Comparison of ENCODE assay signal across 19 mouse cellular contexts in the genomic region with DNA sequence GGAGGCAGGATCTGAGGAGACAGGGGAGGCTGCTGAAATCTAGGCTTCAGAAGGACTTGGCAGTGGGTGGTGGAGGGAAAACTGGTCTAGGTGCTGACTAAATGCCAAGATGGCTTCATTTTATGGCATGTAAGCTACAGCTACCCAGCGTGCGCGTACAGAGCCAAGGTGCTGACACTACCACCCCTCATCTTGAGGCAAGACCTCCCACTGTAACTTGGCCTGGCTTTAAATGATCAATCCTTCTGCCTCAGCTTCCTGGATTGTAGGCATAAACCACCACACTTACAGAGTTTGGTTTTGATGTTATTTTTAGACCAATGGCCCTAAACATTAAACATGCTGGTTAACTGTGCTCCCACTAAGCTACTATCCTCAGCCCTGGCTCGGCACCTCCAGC. TPM values are rescaled to one million over a fixed set of nuclear protein-coding genes. Genes with fewer than 3 reads are reported as not detected.
DNase-seq lines count a peak whose midpoint lies in the region; ATAC-seq and TF ChIP-seq lines count a peak whose summit lies in the region.
"Had no signal": no experiment of that assay in that cellular context is flagged by ENCODE, and none has a peak within 500 bp of the region (broad histone marks: within the 10 kb centered on the region; RNA-seq: fewer than 3 reads in every experiment).

No protein-coding gene starts in this region.

- WGBS in heart, embryonic 12.5 days, result 79% methylated on average over 4 of the region's 4 CpGs
- WGBS in heart, embryonic 11.5 days (ENCODE audit: insufficient replicate concordance), result 68% methylated on average over 4 of the region's 4 CpGs
- WGBS in lung, embryonic 14.5 days, result 72% methylated on average over 4 of the region's 4 CpGs

- H3K9ac ChIP-seq in heart, embryonic 12.5 days, result peak overlapping the region; percentile 31; the same call in 1 of the 2 replicates
- no peak overlapping the region for H3K9ac ChIP-seq in heart, embryonic 11.5 days (ENCODE audit: low read depth, low read length)
- peak overlapping the region; percentile 26; the same call in 1 of the 2 replicates for H3K9ac ChIP-seq in lung, embryonic 14.5 days
- H3K9ac ChIP-seq in CH12.LX (ENCODE audit: insufficient read depth, low read depth), result no peak overlapping the region; the same call in 1 of the 2 replicates
- H3K9ac ChIP-seq: hindbrain, embryonic 13.5 days; liver, embryonic 12.5 days had no signal

- no peak overlapping the region for H3K4me2 ChIP-seq in heart, embryonic 12.5 days
- no peak overlapping the region for H3K4me2 ChIP-seq in heart, embryonic 11.5 days
- H3K4me2 ChIP-seq in lung, embryonic 14.5 days, result no peak overlapping the region
- no peak overlapping the region for H3K4me2 ChIP-seq in CH12.LX (ENCODE audit: insufficient read depth, low read depth, poor library complexity, severe bottlenecking)
- H3K4me2 ChIP-seq: hindbrain, embryonic 13.5 days; liver, embryonic 12.5 days had no signal

- ATAC-seq in heart, embryonic 12.5 days (ENCODE audit: insufficient number of reproducible peaks, low FRiP score), result no peak
- ATAC-seq in heart, embryonic 11.5 days (replicated peaks; ENCODE audit: insufficient number of reproducible peaks, low FRiP score, low TSS enrichment), result no peak
- no peak for ATAC-seq in lung, embryonic 14.5 days (ENCODE audit: insufficient read depth)
- ATAC-seq: CD4-positive, CD25-positive, alpha-beta regulatory T cell, adult 4 months; liver, embryonic 12.5 days had no signal

- H3K4me1 ChIP-seq in heart, embryonic 12.5 days (replicated peaks), result no peaks in the 10 kb centered on the region
- H3K4me1 ChIP-seq in heart, embryonic 11.5 days (ENCODE audit: control insufficient read depth, insufficient read depth, low read length), result peaks cover 5% of the 10 kb centered on the region; the same call in 1 of the 2 replicates
- H3K4me1 ChIP-seq in lung, embryonic 14.5 days (ENCODE audit: insufficient read depth), result no peaks in the 10 kb centered on the region
- H3K4me1 ChIP-seq in CH12.LX (ENCODE audit: control insufficient read depth in 1 of 2, insufficient read depth in 2 of 2), result peaks cover 49 to 83% of the 10 kb centered on the region in 2 experiments
- H3K4me1 ChIP-seq: hindbrain, embryonic 13.5 days had no signal

- H3K4me3 ChIP-seq in heart, embryonic 12.5 days, result no peak overlapping the region
- H3K4me3 ChIP-seq in heart, embryonic 11.5 days (ENCODE audit: low read depth, low read length), result no peak overlapping the region
- H3K4me3 ChIP-seq in lung, embryonic 14.5 days (ENCODE audit: low read depth, low read length), result no peak overlapping the region
- peak overlapping the region in 2 of 3 experiments; percentile 9 for H3K4me3 ChIP-seq in CH12.LX (replicated peaks in 1 of 3; ENCODE audit: low read depth in 2 of 3, low read length in 2 of 3, poor library complexity in 1 of 3)
- H3K4me3 ChIP-seq: hindbrain, embryonic 13.5 days; left cerebral cortex, adult 2 months; liver, embryonic 12.5 days had no signal

- DNase-seq in lung, embryonic 14.5 days, result no peak
- DNase-seq in lung, postnatal 10 days, result no peak
- no peak for DNase-seq in CH12.LX (ENCODE audit: extremely low read depth)
- DNase-seq in induced T-regulatory cell, adult 2 months (ENCODE audit: low read depth), result peak; percentile 56
- no peak for DNase-seq in testis, postnatal 14 days (ENCODE audit: low spot score)
- DNase-seq in adrenal gland, adult (ENCODE audit: inconsistent age in 2 of 2, low spot score in 1 of 2), result no peak
- DNase-seq: adrenal gland, adult 8-10 months; cerebellum, adult 11-12 months; cerebellum, postnatal 25 days; kidney, adult 11 months; kidney, postnatal 36 days; layer of hippocampus, adult 9-11 months; left cerebral cortex, postnatal 4 days had no signal

- peaks cover 7% of the 10 kb centered on the region for H3K79me2 ChIP-seq in CH12.LX (replicated peaks; ENCODE audit: control insufficient read depth, extremely low read depth, insufficient read depth, poor library complexity, severe bottlenecking)

- no peak overlapping the region for H3K27ac ChIP-seq in heart, embryonic 12.5 days (ENCODE audit: poor library complexity, severe bottlenecking)
- H3K27ac ChIP-seq in heart, embryonic 11.5 days (ENCODE audit: low read depth, low read length), result no peak overlapping the region
- peak overlapping the region; percentile 46; the same call in 1 of the 2 replicates for H3K27ac ChIP-seq in lung, embryonic 14.5 days (ENCODE audit: low read depth)
- peak overlapping the region; percentile 98 for H3K27ac ChIP-seq in CH12.LX (ENCODE audit: insufficient read depth, low read depth)
- H3K27ac ChIP-seq: hindbrain, embryonic 13.5 days; left cerebral cortex, adult 2 months; liver, embryonic 12.5 days had no signal

- H3K9me3 ChIP-seq in heart, embryonic 12.5 days (replicated peaks), result no peaks in the 10 kb centered on the region; the same call in 1 of the 2 replicates
- H3K9me3 ChIP-seq in heart, embryonic 11.5 days (replicated peaks; ENCODE audit: control insufficient read depth, low read length), result no peaks in the 10 kb centered on the region
- H3K9me3 ChIP-seq in lung, embryonic 14.5 days (ENCODE audit: low read depth, low read length), result no peaks in the 10 kb centered on the region
- H3K9me3 ChIP-seq in CH12.LX (replicated peaks; ENCODE audit: low read length), result no peaks in the 10 kb centered on the region
- H3K9me3 ChIP-seq: hindbrain, embryonic 13.5 days; liver, embryonic 12.5 days had no signal

- no peak for TF ChIP-seq CTCF in lung, embryonic 14.5 days (IDR thresholded peaks at IDR 0.05; ENCODE audit: low read depth)
- no peak for TF ChIP-seq CTCF in CH12.LX (conservative IDR thresholded peaks at IDR 0.05 in 1 of 2, IDR thresholded peaks at IDR 0.05 in 1 of 2; ENCODE audit: low read depth in 2 of 2, low read length in 2 of 2)

- no peak for TF ChIP-seq POLR2A in CH12.LX (IDR thresholded peaks at IDR 0.05; ENCODE audit: low read depth, low read length)

- in situ Hi-C loops in CH12.LX (cut with MboI; ENCODE audit: low pct_ligation_motif_present, low pct_unique_long_range_greater_than_20kb, low sequenced_read_pairs), result loop anchor here (25.0 kb wide), 1 partner anchor 773 kb away; a partner anchor contains a TSS

- H3K36me3 ChIP-seq in heart, embryonic 12.5 days, result peaks cover 5% of the 10 kb centered on the region
- peaks cover 2% of the 10 kb centered on the region; the same call in 1 of the 2 replicates for H3K36me3 ChIP-seq in heart, embryonic 11.5 days (ENCODE audit: control insufficient read depth, insufficient read depth, low read length)
- H3K36me3 ChIP-seq in lung, embryonic 14.5 days (ENCODE audit: insufficient read depth), result peaks cover 9% of the 10 kb centered on the region
- H3K36me3 ChIP-seq in CH12.LX (replicated peaks in 1 of 2; ENCODE audit: control insufficient read depth in 1 of 2, insufficient read depth in 1 of 2, low read length in 1 of 2), result peaks cover 6 to 8% of the 10 kb centered on the region in 2 experiments

- TF ChIP-seq EP300 in CH12.LX (IDR thresholded peaks at IDR 0.05; ENCODE audit: low read length), result 0 out of 2 replicates have a peak, but pooled peaks have one; percentile 9

- H3K27me3 ChIP-seq in heart, embryonic 12.5 days (replicated peaks), result no peaks in the 10 kb centered on the region
- H3K27me3 ChIP-seq in heart, embryonic 11.5 days (ENCODE audit: control insufficient read depth, insufficient read depth, low read length), result no peaks in the 10 kb centered on the region
- H3K27me3 ChIP-seq in lung, embryonic 14.5 days (ENCODE audit: insufficient read depth, low read length), result no peaks in the 10 kb centered on the region
- no peaks in the 10 kb centered on the region for H3K27me3 ChIP-seq in CH12.LX (replicated peaks)
- H3K27me3 ChIP-seq: hindbrain, embryonic 13.5 days; liver, embryonic 12.5 days had no signal

- no peak for TF ChIP-seq RAD21 in CH12.LX (IDR thresholded peaks at IDR 0.05; ENCODE audit: low read depth, low read length)

- dilution Hi-C loops in CH12.LX (cut with MboI; ENCODE audit: extremely low pct_ligation_motif_present, extremely low pct_unique_long_range_greater_than_20kb, low sequenced_read_pairs), result no loop called here

TF ChIP-seq in CH12.LX, 34 proteins besides CTCF, POLR2A, EP300 and RAD21 (continues in another document):
- TF ChIP-seq CHD2 (IDR thresholded peaks at IDR 0.05; ENCODE audit: low read length), result peak; percentile 42; the same call in 1 of the 2 replicates
- 0 out of 2 replicates have a peak, but pooled peaks have one; percentile 11 for TF ChIP-seq ETS1 (conservative IDR thresholded peaks at IDR 0.05; ENCODE audit: low read depth, low read length)
- peak; percentile 12; the same call in 1 of the 2 replicates for TF ChIP-seq NELFE (IDR thresholded peaks at IDR 0.05; ENCODE audit: low read depth, low read length)

RNA-seq across cellular contexts. Expression of a gene that starts 11.4 kb away (rescaled TPM):
- 39.9 and 42.1 TPM in 2 replicates for polyA plus RNA-seq in heart, embryonic 12.5 days (2016; fragmentation: Nextera tagmentation; extraction: Ambion mirVana)
- 35.6 and 35.7 TPM in 2 replicates for polyA plus RNA-seq in heart, embryonic 11.5 days (2014; fragmentation: Nextera tagmentation; extraction: Ambion mirVana)
- 18.5 and 22.5 TPM in 2 replicates for polyA plus RNA-seq in lung, embryonic 14.5 days (2014; fragmentation: Nextera tagmentation; extraction: Ambion mirVana)
- total RNA-seq in CH12.LX (2012; rRNA removed) (277 and 312 TPM in 2 replicates), CH12.LX (2014; rRNA removed) (278 and 294 TPM in 2 replicates)
- 374 and 398 TPM in 2 replicates for polyA plus RNA-seq in CH12.LX (2012; ENCODE audit: insufficient read length, low read depth)

RNA-seq across cellular contexts. Expression of a gene that starts 26.8 kb away (rescaled TPM):
- 20.9 and 22.0 TPM in 2 replicates for polyA plus RNA-seq in heart, embryonic 12.5 days (2016; fragmentation: Nextera tagmentation; extraction: Ambion mirVana)
- polyA plus RNA-seq in heart, embryonic 11.5 days (2014; fragmentation: Nextera tagmentation; extraction: Ambion mirVana), result 22.7 TPM in 2 replicates
- polyA plus RNA-seq in lung, embryonic 14.5 days (2014; fragmentation: Nextera tagmentation; extraction: Ambion mirVana), result 21.8 and 22.3 TPM in 2 replicates
- total RNA-seq in CH12.LX (2012; rRNA removed), result 143 and 177 TPM in 2 replicates
- 160 and 174 TPM in 2 replicates for total RNA-seq in CH12.LX (2014; rRNA removed)
- 131 and 143 TPM in 2 replicates for polyA plus RNA-seq in CH12.LX (2012; ENCODE audit: insufficient read length, low read depth)

RNA-seq across cellular contexts. Expression of a gene that starts 35.7 kb away (rescaled TPM):
- polyA plus RNA-seq in heart, embryonic 12.5 days (2016; fragmentation: Nextera tagmentation; extraction: Ambion mirVana), result 19.2 and 21.9 TPM in 2 replicates
- polyA plus RNA-seq in heart, embryonic 11.5 days (2014; fragmentation: Nextera tagmentation; extraction: Ambion mirVana), result 17.9 and 21.0 TPM in 2 replicates
- polyA plus RNA-seq in lung, embryonic 14.5 days (2014; fragmentation: Nextera tagmentation; extraction: Ambion mirVana), result 22.5 and 22.7 TPM in 2 replicates
- total RNA-seq in CH12.LX (2012; rRNA removed) (18.7 and 22.6 TPM in 2 replicates), CH12.LX (2014; rRNA removed) (7.7 TPM in 2 replicates)
- 37.2 and 39.8 TPM in 2 replicates for polyA plus RNA-seq in CH12.LX (2012; ENCODE audit: insufficient read length, low read depth)

RNA-seq across cellular contexts. Expression of a gene that starts 35.8 kb away (rescaled TPM):
- polyA plus RNA-seq in heart, embryonic 12.5 days (2016; fragmentation: Nextera tagmentation; extraction: Ambion mirVana), result 90.4 and 95.4 TPM in 2 replicates
- polyA plus RNA-seq in heart, embryonic 11.5 days (2014; fragmentation: Nextera tagmentation; extraction: Ambion mirVana), result 97.7 and 104 TPM in 2 replicates
- polyA plus RNA-seq in lung, embryonic 14.5 days (2014; fragmentation: Nextera tagmentation; extraction: Ambion mirVana), result 93.3 and 95.6 TPM in 2 replicates
- total RNA-seq in CH12.LX (2012; rRNA removed) (172 and 217 TPM in 2 replicates), CH12.LX (2014; rRNA removed) (154 and 168 TPM in 2 replicates)
- polyA plus RNA-seq in CH12.LX (2012; ENCODE audit: insufficient read length, low read depth), result 157 and 184 TPM in 2 replicates

Comparison
In these comparisons a context has a peak if more than half of its experiments do, and no peak if none do; other contexts are left out.
1. H3K9ac ChIP-seq: peak in heart, embryonic 12.5 days (single experiment) and lung, embryonic 14.5 days (single experiment); none in heart, embryonic 11.5 days (single experiment) and CH12.LX (single experiment).
2. H3K27ac ChIP-seq: peak in lung, embryonic 14.5 days (single experiment) and CH12.LX (single experiment); none in heart, embryonic 12.5 days (single experiment) and heart, embryonic 11.5 days (single experiment).
3. H3K4me3 ChIP-seq: peak in CH12.LX (2 of 3); none in heart, embryonic 12.5 days (single experiment), heart, embryonic 11.5 days (single experiment) and lung, embryonic 14.5 days (single experiment).